20 mouse cellular contexts compared by ENCODE assay signal in genomic region chr2:102412738-102413137, GRCm38 (mm10). TPM values are rescaled to one million over a fixed set of nuclear protein-coding genes. Genes with fewer than 3 reads are reported as not detected.
DNase-seq lines count a peak whose midpoint lies in the region; ATAC-seq and TF ChIP-seq lines count a peak whose summit lies in the region.
"Had no signal": no experiment of that assay in that cellular context is flagged by ENCODE, and none has a peak within 500 bp of the region (broad histone marks: within the 10 kb centered on the region; RNA-seq: fewer than 3 reads in every experiment).

No protein-coding gene starts in this region.

- ATAC-seq in limb, embryonic 11.5 days (ENCODE audit: insufficient number of reproducible peaks, low FRiP score, low TSS enrichment, low read depth) = no peak
- ATAC-seq: activated CD4-positive, CD25-positive, alpha-beta regulatory T cell, adult 4 months; forebrain, embryonic 13.5 days; forebrain, embryonic 15.5 days; forebrain, postnatal 0 days; Patski had no signal

- peak; percentile 6 for DNase-seq in limb, embryonic 11.5 days (ENCODE audit: low spot score)
- no peak for DNase-seq in limb, embryonic 10.5 days (ENCODE audit: low spot score)
- DNase-seq in MEL (ENCODE audit: low read depth, low spot score) = peak; percentile 81
- DNase-seq in adrenal gland, postnatal 25 days = no peak
- no peak for DNase-seq in cerebellum, postnatal 4 days (ENCODE audit: low spot score in 2 of 2)
- DNase-seq: adrenal gland, adult 8-10 months; adrenal gland, postnatal 14 days; cerebellum, adult 11 months; cerebellum, adult 18-20 months; cerebellum, adult 8-10 months; cerebellum, adult 9-11 months; cerebellum, postnatal 14 days; cerebellum, postnatal 36 days; forebrain, postnatal 0 days had no signal

- 95% methylated on average over 2 of the region's 2 CpGs for WGBS in limb, embryonic 11.5 days
- WGBS in limb, embryonic 10.5 days = 87% methylated on average over 2 of the region's 2 CpGs

- no peaks in the 10 kb centered on the region for H3K27me3 ChIP-seq in limb, embryonic 11.5 days (ENCODE audit: control insufficient read depth, insufficient read depth, low read length)
- H3K27me3 ChIP-seq in limb, embryonic 10.5 days (ENCODE audit: low read depth, poor library complexity, severe bottlenecking) = no peaks in the 10 kb centered on the region
- no peaks in the 10 kb centered on the region; a peak in 1 of 4 replicates for H3K27me3 ChIP-seq in MEL (ENCODE audit: control insufficient read depth in 1 of 2, insufficient read depth in 2 of 2, low read length in 2 of 2)
- H3K27me3 ChIP-seq: embryonic facial prominence, embryonic 12.5 days; forebrain, embryonic 15.5 days; Patski had no signal

- H3K79me2 ChIP-seq in MEL (ENCODE audit: control insufficient read depth, insufficient read depth, low read length, poor library complexity) = no peaks in the 10 kb centered on the region

- TF ChIP-seq RAD21 in MEL (IDR thresholded peaks at IDR 0.05; ENCODE audit: low read depth, low read length) = no peak

- no peak for TF ChIP-seq POLR2A in MEL (IDR thresholded peaks at IDR 0.05; ENCODE audit: control insufficient read depth in 1 of 2, insufficient read depth in 1 of 2, low read depth in 1 of 2, low read length in 2 of 2, poor library complexity in 1 of 2)

- H3K4me2 ChIP-seq in limb, embryonic 11.5 days (ENCODE audit: low read depth, severe bottlenecking) = no peak overlapping the region
- H3K4me2 ChIP-seq: embryonic facial prominence, embryonic 12.5 days; forebrain, embryonic 13.5 days; forebrain, embryonic 15.5 days had no signal

- H3K9me3 ChIP-seq in limb, embryonic 11.5 days (ENCODE audit: control insufficient read depth, low read length) = no peaks in the 10 kb centered on the region
- H3K9me3 ChIP-seq in limb, embryonic 10.5 days (replicated peaks) = no peaks in the 10 kb centered on the region
- no peaks in the 10 kb centered on the region for H3K9me3 ChIP-seq in MEL (replicated peaks; ENCODE audit: insufficient read depth, low read length)
- H3K9me3 ChIP-seq: embryonic facial prominence, embryonic 10.5 days; embryonic facial prominence, embryonic 12.5 days; forebrain, embryonic 13.5 days; forebrain, embryonic 15.5 days had no signal

- H3K4me3 ChIP-seq in limb, embryonic 11.5 days (ENCODE audit: low read depth, low read length) = no peak overlapping the region
- no peak overlapping the region for H3K4me3 ChIP-seq in limb, embryonic 10.5 days
- H3K4me3 ChIP-seq in MEL (ENCODE audit: control insufficient read depth in 1 of 2, insufficient read depth in 1 of 2, low read depth in 2 of 2, low read length in 2 of 2) = no peak overlapping the region
- H3K4me3 ChIP-seq: embryonic facial prominence, embryonic 10.5 days; embryonic facial prominence, embryonic 12.5 days; forebrain, embryonic 13.5 days; forebrain, embryonic 15.5 days had no signal

- no peaks in the 10 kb centered on the region for H3K36me3 ChIP-seq in limb, embryonic 11.5 days (ENCODE audit: control insufficient read depth, insufficient read depth, low read length)
- H3K36me3 ChIP-seq in limb, embryonic 10.5 days = no peaks in the 10 kb centered on the region
- peaks cover 0 to 45% of the 10 kb centered on the region in 2 experiments; a peak in 2 of 4 replicates for H3K36me3 ChIP-seq in MEL (ENCODE audit: control insufficient read depth in 1 of 2, insufficient read depth in 2 of 2, low read length in 2 of 2)
- H3K36me3 ChIP-seq: embryonic facial prominence, embryonic 10.5 days; embryonic facial prominence, embryonic 12.5 days; forebrain, embryonic 15.5 days had no signal

- 0 out of 2 replicates have a peak, but pooled peaks cover 3% of the 10 kb centered on the region for H3K4me1 ChIP-seq in limb, embryonic 11.5 days (ENCODE audit: control insufficient read depth, insufficient read depth, low read length)
- H3K4me1 ChIP-seq in limb, embryonic 10.5 days = peaks cover 9% of the 10 kb centered on the region
- peaks cover 29 to 39% of the 10 kb centered on the region in 2 experiments for H3K4me1 ChIP-seq in MEL (ENCODE audit: control insufficient read depth in 1 of 2, insufficient read depth in 2 of 2, low read length in 2 of 2)

- no peak for TF ChIP-seq CTCF in MEL (IDR thresholded peaks at IDR 0.05 in 2 of 3, conservative IDR thresholded peaks at IDR 0.05 in 1 of 3; ENCODE audit: control insufficient read depth in 1 of 3, insufficient read depth in 1 of 3, low read depth in 2 of 3, low read length in 3 of 3, poor library complexity in 1 of 3, severe bottlenecking in 1 of 3)

- H3K27ac ChIP-seq in limb, embryonic 11.5 days (replicated peaks; ENCODE audit: low read depth, low read length) = no peak overlapping the region
- no peak overlapping the region for H3K27ac ChIP-seq in limb, embryonic 10.5 days
- H3K27ac ChIP-seq in MEL (ENCODE audit: control insufficient read depth, low read depth, low read length) = peak overlapping the region; percentile 62
- H3K27ac ChIP-seq: embryonic facial prominence, embryonic 10.5 days; embryonic facial prominence, embryonic 12.5 days; forebrain, embryonic 13.5 days; forebrain, embryonic 15.5 days had no signal

- no peak overlapping the region for H3K9ac ChIP-seq in limb, embryonic 11.5 days (ENCODE audit: low read length)
- no peak overlapping the region for H3K9ac ChIP-seq in MEL (ENCODE audit: control insufficient read depth, low read depth, low read length, poor library complexity, severe bottlenecking)
- H3K9ac ChIP-seq: embryonic facial prominence, embryonic 12.5 days; forebrain, embryonic 13.5 days; forebrain, embryonic 15.5 days; forebrain, postnatal 0 days had no signal

- peak; percentile 88 to 90 for TF ChIP-seq EP300 in MEL (IDR thresholded peaks at IDR 0.05; ENCODE audit: low read depth in 1 of 2, low read length in 2 of 2)

TF ChIP-seq in MEL, 35 proteins besides CTCF, POLR2A, EP300 and RAD21:
- TF ChIP-seq MYB (IDR thresholded peaks at IDR 0.05; ENCODE audit: low read depth, low read length) (peak; percentile 72; the same call in 1 of the 2 replicates), CHD2 (IDR thresholded peaks at IDR 0.05; ENCODE audit: low read length) (no peak), GATA1 (IDR thresholded peaks at IDR 0.05; ENCODE audit: low read depth, low read length) (peak; percentile 87), USF2 (IDR thresholded peaks at IDR 0.05; ENCODE audit: borderline replicate concordance in 1 of 2, insufficient read depth in 1 of 2, low read depth in 1 of 2, low read length in 2 of 2) (no peak), CHD1 (IDR thresholded peaks at IDR 0.05; ENCODE audit: low read depth, low read length) (no peak), MEF2A (IDR thresholded peaks at IDR 0.05; ENCODE audit: extremely low read depth, insufficient replicate concordance, low read depth, low read length, poor library complexity, severe bottlenecking) (0 out of 2 replicates have a peak, but pooled peaks have one; percentile 71), ETS1 (IDR thresholded peaks at IDR 0.05; ENCODE audit: low read depth, low read length) (peak; percentile 64), GABPA (IDR thresholded peaks at IDR 0.05; ENCODE audit: low read depth, low read length) (no peak), SMC3 (IDR thresholded peaks at IDR 0.05; ENCODE audit: low read depth, low read length) (no peak), HCFC1 (IDR thresholded peaks at IDR 0.05; ENCODE audit: low read depth, low read length) (0 out of 2 replicates have a peak, but pooled peaks have one; percentile 15), POLR2AphosphoS2 (IDR thresholded peaks at IDR 0.05; ENCODE audit: low read length) (no peak), TAL1 (IDR thresholded peaks at IDR 0.05; ENCODE audit: low read length) (peak; percentile 27; the same call in 1 of the 2 replicates), MAZ (IDR thresholded peaks at IDR 0.05; ENCODE audit: low read depth, low read length) (no peak), ZKSCAN1 (IDR thresholded peaks at IDR 0.05; ENCODE audit: low read depth, low read length) (no peak), RCOR1 (IDR thresholded peaks at IDR 0.05; ENCODE audit: low read depth, low read length) (peak; percentile 55), TCF12 (IDR thresholded peaks at IDR 0.05; ENCODE audit: low read depth, low read length) (peak; percentile 77), ELF1 (IDR thresholded peaks at IDR 0.05; ENCODE audit: low read depth, low read length) (0 out of 2 replicates have a peak, but pooled peaks have one; percentile 17), ZMIZ1 (IDR thresholded peaks at IDR 0.05; ENCODE audit: low read depth, low read length) (no peak), MXI1 (IDR thresholded peaks at IDR 0.05; ENCODE audit: low read depth, low read length) (no peak), POLR2AphosphoS5 (IDR thresholded peaks at IDR 0.05; ENCODE audit: borderline replicate concordance, low read depth, low read length) (no peak), SIN3A (IDR thresholded peaks at IDR 0.05; ENCODE audit: low read length) (0 out of 2 replicates have a peak, but pooled peaks have one; percentile 58), KAT2A (conservative IDR thresholded peaks at IDR 0.05; ENCODE audit: low read depth, low read length) (no peak), MAX (IDR thresholded peaks at IDR 0.05; ENCODE audit: low read length) (no peak), ZC3H11A (IDR thresholded peaks at IDR 0.05; ENCODE audit: low read depth, low read length) (no peak), MYC (IDR thresholded peaks at IDR 0.05; ENCODE audit: low read depth, low read length) (peak; percentile 57; the same call in 1 of the 2 replicates)

RNA-seq across cellular contexts. Expression of gene Trim44, which starts 5.1 kb away (rescaled TPM):
- polyA plus RNA-seq in limb, embryonic 11.5 days (2014; fragmentation: Nextera tagmentation; extraction: Ambion mirVana) = 38.9 and 46.4 TPM in 2 replicates
- 26.3 and 30.3 TPM in 2 replicates for polyA plus RNA-seq in limb, embryonic 10.5 days (2016; fragmentation: Nextera tagmentation; extraction: Ambion mirVana)
- total RNA-seq in MEL (2012; rRNA removed) = 19.2 and 21.7 TPM in 2 replicates
- polyA plus RNA-seq in MEL (2012; ENCODE audit: insufficient read depth in 1 of 2, insufficient read length in 2 of 2, low read depth in 1 of 2, low replicate concordance in 2 of 2, missing spikeins in 1 of 2) = 10 to 100 TPM; 49.1 to 55.3 TPM
- 69.1 and 70.1 TPM in 2 replicates for total RNA-seq in adrenal gland, postnatal 25 days (2021)

RNA-seq across cellular contexts. Expression of gene Fjx1, which starts 39.6 kb away (rescaled TPM):
- polyA plus RNA-seq in limb, embryonic 11.5 days (2014; fragmentation: Nextera tagmentation; extraction: Ambion mirVana) = 13.7 and 16.7 TPM in 2 replicates
- 16.0 and 16.4 TPM in 2 replicates for polyA plus RNA-seq in limb, embryonic 10.5 days (2016; fragmentation: Nextera tagmentation; extraction: Ambion mirVana)
- total RNA-seq in MEL (2012; rRNA removed) = not detected in 2 replicates
- polyA plus RNA-seq in MEL (2012; ENCODE audit: insufficient read depth in 1 of 2, insufficient read length in 2 of 2, low read depth in 1 of 2, low replicate concordance in 2 of 2, missing spikeins in 1 of 2) = not detected
- total RNA-seq in adrenal gland, postnatal 25 days (2021) = 0.52 and 0.86 TPM in 2 replicates
- polyA plus RNA-seq: activated CD4-positive, CD25-positive, alpha-beta regulatory T cell, adult 4 months had no signal

Comparison
In these comparisons a context has a peak if more than half of its experiments do, and no peak if none do; other contexts are left out.
1. DNase-seq: peak in limb, embryonic 11.5 days (single experiment) and MEL (single experiment); none in limb, embryonic 10.5 days (single experiment), adrenal gland, postnatal 25 days (single experiment) and cerebellum, postnatal 4 days (0 of 2).
2. RNA of gene Fjx1, which starts 39.6 kb away (polyA plus RNA-seq): 16.0 to 16.4 TPM in limb, embryonic 10.5 days and 13.7 to 16.7 TPM in limb, embryonic 11.5 days; not detected in MEL; every median in the first group is over 10 times any median in the second.